Mouse (Mus musculus) liver, embryonic 14.5 days (tissue): ENCODE measurements around the gene Rpusd2. TPM values are rescaled to one million over a fixed set of nuclear protein-coding genes. Genes with fewer than 3 reads are reported as not detected.

Experiments
- ATAC-seq: fragments of 200-750 bp; cut with Nextera tagmentation; 2 replicates; pipeline ENCODE4 v1.8.0; 2017; ENCODE audit warnings: moderate number of reproducible peaks, mild to moderate bottlenecking, moderate library complexity; ENCODE audit not compliant: insufficient read depth
- DNase-seq, 3 experiments: peaks; one replicate each; pipeline ENCODE4 v3.0.0-alpha.2; 2012 to 2013; ENCODE audit warnings: low read depth in 3 of 3, low spot score in 3 of 3
- H3K27ac ChIP-seq: fragments of 300-500 bp; sonication (generic); 2 replicates; pipeline ENCODE4 v1.5.1; 2014; ENCODE audit warnings: moderate library complexity, mild to moderate bottlenecking, control low read depth, inconsistent platforms
- H3K27me3 ChIP-seq: fragments of 300-500 bp; sonication (generic); 2 replicates; pipeline ENCODE4 v1.6.1; 2014; ENCODE audit warnings: mild to moderate bottlenecking, low read length, moderate library complexity; ENCODE audit not compliant: control insufficient read depth, insufficient read depth
- H3K36me3 ChIP-seq: fragments of 300-500 bp; sonication (generic); replicated peaks from 2 replicates; pipeline ENCODE4 v1.6.1; 2014; ENCODE audit warnings: low read depth; ENCODE audit not compliant: control insufficient read depth, insufficient read depth
- H3K4me1 ChIP-seq, 2 experiments: fragments of 200-500 bp in 1 of 2; fragments of 300-500 bp in 1 of 2; sonication (generic) in 1 of 2; replicated peaks; 2 replicates each; pipeline ENCODE4 v1.6.1; 2012 to 2014; ENCODE audit warnings: antibody characterized with exemption in 1 of 2, inconsistent platforms in 1 of 2, low read length in 1 of 2; ENCODE audit not compliant: control insufficient read depth in 2 of 2, insufficient read depth in 2 of 2
- H3K4me2 ChIP-seq: fragments of 300-500 bp; sonication (generic); 2 replicates; pipeline ENCODE4 v1.6.1; 2014; ENCODE audit warnings: low read depth, mild to moderate bottlenecking, control low read depth, moderate library complexity
- H3K4me3 ChIP-seq, 2 experiments: fragments of 200-500 bp in 1 of 2; fragments of 300-500 bp in 1 of 2; sonication (generic) in 1 of 2; 2 replicates each; pipeline ENCODE4 v1.5.1; 2012 to 2014; ENCODE audit warnings: low read depth in 2 of 2, low read length in 2 of 2, mild to moderate bottlenecking in 2 of 2, control low read depth in 1 of 2, inconsistent platforms in 1 of 2, moderate library complexity in 1 of 2; ENCODE audit not compliant: insufficient read depth in 1 of 2
- H3K9ac ChIP-seq: fragments of 300-500 bp; sonication (generic); replicated peaks from 2 replicates; pipeline ENCODE4 v1.6.1; 2014; ENCODE audit warnings: mild to moderate bottlenecking, control low read depth, moderate library complexity
- H3K9me3 ChIP-seq: fragments of 300-500 bp; sonication (generic); 2 replicates; pipeline ENCODE4 v1.6.1; 2016; ENCODE audit warnings: low read length, mixed read lengths; ENCODE audit not compliant: control insufficient read depth
- CTCF ChIP-seq: IDR thresholded peaks from 2 replicates; pipeline ENCODE4 v1.5.1; 2016; ENCODE audit warnings: antibody characterized with exemption, low read depth, control low read depth
- EP300 ChIP-seq: IDR thresholded peaks from 2 replicates; pipeline ENCODE4 v1.6.1; 2016; ENCODE audit warnings: antibody characterized with exemption, low read depth
- WGBS: fragments of 180-500 bp; shearing (Covaris S2); extraction: QIAGEN DNeasy Blood & Tissue Kit; methylation state at CpG from one replicate; pipeline ENCODE4 v1.1.7; 2014; ENCODE audit not compliant: insufficient replicate concordance; 5-methylcytosine and 5-hydroxymethylcytosine counted together
- polyA plus RNA-seq, 2 experiments: library from polyadenylated mRNA; depleted of rRNA in 1 of 2; stranded (reverse) in 1 of 2; unstranded in 1 of 2; fragments of >200 nt; fragmentation: Nextera tagmentation in 1 of 2; extraction: Ambion mirVana in 1 of 2; gene quantifications; 2 replicates each; pipeline versions ENCODE4 v1.2.1 to v1.2.3; 2012 to 2014

The Rpusd2 gene
- polyA plus RNA-seq, 2 experiments = 2.3 to 4.0 TPM

DNA sequence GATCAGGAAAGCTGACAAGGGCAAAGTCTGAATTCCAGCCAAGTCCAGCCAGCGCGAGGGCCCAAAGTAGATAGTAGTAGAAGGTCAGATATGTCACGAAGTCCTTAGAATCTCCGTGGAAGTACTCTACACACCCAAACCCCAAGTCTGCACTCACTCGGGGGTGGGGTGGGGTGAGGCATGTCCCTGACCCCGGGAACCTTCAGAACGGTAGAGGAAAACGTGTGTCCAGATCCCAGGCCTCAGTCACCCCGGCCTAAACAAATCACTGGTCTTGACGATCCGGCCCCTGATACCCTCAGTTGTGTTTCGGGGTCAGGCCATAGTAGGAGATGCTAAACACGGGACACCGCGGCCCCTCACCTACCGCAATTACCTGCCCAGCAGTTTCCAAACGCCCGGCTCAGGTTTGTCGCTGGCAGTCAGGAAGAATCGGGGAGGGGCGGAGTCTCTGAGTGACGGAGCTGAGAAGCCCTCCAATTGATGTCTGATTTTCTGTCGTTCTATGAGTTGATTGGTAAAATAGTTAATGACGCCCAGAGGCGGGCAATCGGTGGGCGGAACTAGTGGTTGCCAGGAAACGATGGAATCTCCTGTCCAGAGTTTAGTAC lies 5.5 kb upstream of the Rpusd2 start, which contains the start of gene Ccdc32:
Gene Ccdc32 (minus strand): TSS at position 453 of the 611 bp plus-strand sequence.
- TF ChIP-seq CTCF (no peak), EP300 (no peak)
- DNase-seq = peak; percentile 89 to 95 (median 90)
- Histone ChIP-seq H3K27ac (peak within 1 kb of the TSS; percentile 59), H3K27me3 (no peaks in the 10 kb centered on the region), H3K9ac (peak within 1 kb of the TSS; percentile 87), H3K9me3 (no peaks in the 10 kb centered on the region), H3K4me3 (peak within 1 kb of the TSS; percentile 78 to 88), H3K4me1 (peaks cover 28 to 34% of the 10 kb centered on the region in 2 experiments), H3K4me2 (peak within 1 kb of the TSS; percentile 86), H3K36me3 (peaks cover 4% of the 10 kb centered on the region)
- peak; percentile 82 for ATAC-seq
- under 1% methylated on average over 28 of the region's 28 CpGs for WGBS

DNA sequence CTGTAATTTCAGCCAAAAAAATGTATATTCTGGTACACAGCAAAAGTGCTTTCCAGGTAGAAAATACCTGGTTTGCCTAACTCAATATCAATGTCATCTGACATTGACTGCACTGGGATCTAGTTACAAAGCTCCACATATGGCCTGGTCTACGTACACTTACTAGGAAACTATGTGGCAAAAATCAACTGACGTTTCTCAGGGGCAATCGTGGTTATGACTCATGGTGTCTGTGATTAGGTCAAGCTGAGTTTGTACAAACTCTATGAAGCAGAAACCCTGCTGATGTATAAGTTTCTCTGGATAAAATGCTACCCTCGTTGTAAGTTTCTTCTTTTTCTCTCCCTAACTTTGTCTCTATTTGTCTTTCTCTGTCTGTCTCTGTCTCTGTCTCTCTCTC lies 2.4 kb upstream of the Rpusd2 start:
- no peak for DNase-seq
- H3K9me3 ChIP-seq = no peaks in the 10 kb centered on the region
- 23% methylated on average over 4 of the region's 4 CpGs for WGBS
- H3K27me3 ChIP-seq = no peaks in the 10 kb centered on the region
- H3K4me3 ChIP-seq = no peak overlapping the region
- peaks cover 7 to 19% of the 10 kb centered on the region in 2 experiments for H3K4me1 ChIP-seq
- no peak overlapping the region for H3K27ac ChIP-seq
- H3K9ac ChIP-seq = no peak overlapping the region
- peaks cover 2% of the 10 kb centered on the region; the same call in 1 of the 2 replicates for H3K36me3 ChIP-seq
- no peak for ATAC-seq
- no peak overlapping the region for H3K4me2 ChIP-seq
- no peak for TF ChIP-seq EP300

DNA sequence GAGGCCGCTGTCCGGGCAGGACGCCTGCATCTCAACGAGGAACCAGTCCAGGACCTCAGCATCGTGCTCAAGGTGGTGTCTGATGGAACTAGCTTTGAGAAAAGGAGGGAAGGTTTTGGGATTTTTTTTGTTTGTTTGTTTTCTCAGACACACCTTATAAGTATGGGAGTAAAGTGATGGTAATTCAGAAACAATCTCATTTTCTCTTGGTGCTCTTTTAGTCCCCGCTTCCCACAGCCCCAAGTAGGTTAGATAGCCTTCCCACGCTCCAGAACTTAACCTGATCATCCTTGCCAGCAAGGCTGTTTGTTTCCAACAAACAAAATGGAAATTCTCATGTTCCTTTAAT lies 781 bp downstream of the Rpusd2 start:
- ATAC-seq (no peak), DNase-seq (no peak)
- TF ChIP-seq EP300 = no peak
- no peak for TF ChIP-seq CTCF
- no peak overlapping the region for H3K27ac ChIP-seq
- peaks cover 19% of the 10 kb centered on the region for H3K36me3 ChIP-seq
- no peaks in the 10 kb centered on the region for H3K27me3 ChIP-seq
- H3K4me2 ChIP-seq = peak overlapping the region; percentile 78
- H3K9me3 ChIP-seq = no peaks in the 10 kb centered on the region
- peaks cover 4 to 6% of the 10 kb centered on the region in 2 experiments; a peak in 3 of 4 replicates for H3K4me1 ChIP-seq
- H3K9ac ChIP-seq = peak overlapping the region; percentile 85
- peak overlapping the region; percentile 70 to 91 for H3K4me3 ChIP-seq
- WGBS = 12% methylated on average over 7 of the region's 7 CpGs

GRCm38 (mm10) chr2:119040882-119041281 lies 6.3 kb downstream of the Rpusd2 start:
- no peak for DNase-seq
- Histone ChIP-seq H3K27ac (no peak overlapping the region), H3K4me3 (no peak overlapping the region), H3K27me3 (no peaks in the 10 kb centered on the region), H3K9ac (no peak overlapping the region), H3K9me3 (no peaks in the 10 kb centered on the region), H3K36me3 (peaks cover 19% of the 10 kb centered on the region), H3K4me2 (no peak overlapping the region), H3K4me1 (no peaks in the 10 kb centered on the region; a peak in 1 of 4 replicates)
- 37% methylated on average over 4 of the region's 4 CpGs for WGBS
- TF ChIP-seq EP300 (no peak), CTCF (peak; percentile 60)
- no peak for ATAC-seq

GRCm38 (mm10) chr2:119045163-119045562 lies 10.6 kb downstream of the Rpusd2 start:
- Histone ChIP-seq H3K4me3 (no peak overlapping the region), H3K4me1 (peaks cover 3 to 6% of the 10 kb centered on the region in 2 experiments), H3K4me2 (no peak overlapping the region), H3K9ac (no peak overlapping the region), H3K27me3 (no peaks in the 10 kb centered on the region), H3K27ac (no peak overlapping the region), H3K36me3 (no peaks in the 10 kb centered on the region; the same call in 1 of the 2 replicates), H3K9me3 (no peaks in the 10 kb centered on the region)
- DNase-seq = no peak
- no peak for ATAC-seq
- no peak for TF ChIP-seq CTCF
- no peak for TF ChIP-seq EP300
- WGBS = 61% methylated on average over 2 of the region's 2 CpGs
